Mouse (Mus musculus): ENCODE measurements at regions not wholly inside any gene's neighbourhood (a gene's known extent, or its start where the extent isn't known, plus 50 kb on each side); places are given as distances from the start of the nearest gene placed in this dataset. TPM values are rescaled to one million over a fixed set of nuclear protein-coding genes. Genes with fewer than 3 reads are reported as not detected.

DNA sequence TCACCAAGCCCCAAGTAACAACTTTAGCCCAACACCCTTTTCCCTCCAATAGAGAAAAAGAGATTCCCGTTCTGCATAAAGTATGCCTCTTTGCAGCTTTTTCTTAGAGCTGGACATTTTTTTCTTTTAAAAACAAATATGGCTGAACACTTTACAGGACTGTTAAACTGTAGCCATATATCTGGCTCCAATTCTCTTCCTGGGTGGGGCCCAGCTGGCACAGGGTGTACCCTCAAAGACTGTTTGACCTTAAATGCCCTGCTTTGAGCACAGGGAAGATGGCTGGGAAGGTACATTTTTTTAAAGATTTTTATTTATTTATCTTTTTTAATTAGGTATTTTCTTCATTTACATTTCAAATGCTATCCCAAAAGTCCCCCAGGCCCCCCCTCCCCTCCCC lies 55.7 kb upstream of the Klf3 start:
- Histone ChIP-seq H3K9ac (replicated peaks) (no peak overlapping the region), H3K4me1 (replicated peaks) (no peaks in the 10 kb centered on the region), H3K4me3 (replicated peaks) (no peak overlapping the region), H3K27ac (no peak overlapping the region), H3K4me2 (no peak overlapping the region), H3K36me3 (no peaks in the 10 kb centered on the region), H3K27me3 (no peaks in the 10 kb centered on the region), H3K9me3 (no peaks in the 10 kb centered on the region)
- ATAC-seq (ENCODE audit: insufficient number of reproducible peaks, insufficient read depth, low FRiP score, low TSS enrichment, low read depth) = no peak
- WGBS = 65% methylated on average over 1 of the region's 1 CpGs

- Histone ChIP-seq H3K4me1 (replicated peaks) (no peaks in the 10 kb centered on the region), H3K4me2 (no peak overlapping the region), H3K4me3 (replicated peaks) (no peak overlapping the region), H3K27ac (no peak overlapping the region), H3K27me3 (no peaks in the 10 kb centered on the region), H3K9me3 (no peaks in the 10 kb centered on the region), H3K36me3 (no peaks in the 10 kb centered on the region), H3K9ac (replicated peaks) (no peak overlapping the region)
- WGBS = 81% methylated on average over 14 of the region's 14 CpGs
- ATAC-seq (ENCODE audit: insufficient number of reproducible peaks, insufficient read depth, low FRiP score, low TSS enrichment, low read depth) = no peak
Observed at GRCm38 (mm10) chr5:64749415-64750166, 53.6 kb upstream of the Klf3 start.

DNA sequence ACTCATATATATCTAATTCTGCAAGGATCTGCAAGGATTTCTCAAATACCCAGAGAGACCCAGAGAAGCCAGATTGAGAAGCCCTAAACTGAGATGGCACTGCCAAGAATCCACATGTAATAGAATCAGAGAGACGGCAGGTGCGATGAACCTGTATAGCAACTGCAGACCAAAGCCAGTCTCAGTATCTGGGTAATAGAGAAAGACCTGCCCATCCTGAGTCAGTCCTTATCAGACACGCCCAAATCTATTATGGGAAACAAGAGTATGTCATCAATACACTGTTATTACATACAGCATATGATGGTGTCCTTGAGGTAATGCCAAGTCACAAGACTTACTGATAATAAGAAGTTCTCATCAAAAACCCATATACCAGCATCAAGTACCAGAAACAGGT lies 52.8 kb upstream of the Klf3 start:
- no peaks in the 10 kb centered on the region for H3K9me3 ChIP-seq
- no peak overlapping the region for H3K9ac ChIP-seq (replicated peaks)
- H3K4me2 ChIP-seq = no peak overlapping the region
- WGBS = 99% methylated on average over 3 of the region's 3 CpGs
- no peaks in the 10 kb centered on the region for H3K27me3 ChIP-seq
- no peak for ATAC-seq (ENCODE audit: insufficient number of reproducible peaks, insufficient read depth, low FRiP score, low TSS enrichment, low read depth)
- no peaks in the 10 kb centered on the region for H3K4me1 ChIP-seq (replicated peaks)
- no peaks in the 10 kb centered on the region for H3K36me3 ChIP-seq
- no peak overlapping the region for H3K4me3 ChIP-seq (replicated peaks)
- H3K27ac ChIP-seq = no peak overlapping the region

DNA sequence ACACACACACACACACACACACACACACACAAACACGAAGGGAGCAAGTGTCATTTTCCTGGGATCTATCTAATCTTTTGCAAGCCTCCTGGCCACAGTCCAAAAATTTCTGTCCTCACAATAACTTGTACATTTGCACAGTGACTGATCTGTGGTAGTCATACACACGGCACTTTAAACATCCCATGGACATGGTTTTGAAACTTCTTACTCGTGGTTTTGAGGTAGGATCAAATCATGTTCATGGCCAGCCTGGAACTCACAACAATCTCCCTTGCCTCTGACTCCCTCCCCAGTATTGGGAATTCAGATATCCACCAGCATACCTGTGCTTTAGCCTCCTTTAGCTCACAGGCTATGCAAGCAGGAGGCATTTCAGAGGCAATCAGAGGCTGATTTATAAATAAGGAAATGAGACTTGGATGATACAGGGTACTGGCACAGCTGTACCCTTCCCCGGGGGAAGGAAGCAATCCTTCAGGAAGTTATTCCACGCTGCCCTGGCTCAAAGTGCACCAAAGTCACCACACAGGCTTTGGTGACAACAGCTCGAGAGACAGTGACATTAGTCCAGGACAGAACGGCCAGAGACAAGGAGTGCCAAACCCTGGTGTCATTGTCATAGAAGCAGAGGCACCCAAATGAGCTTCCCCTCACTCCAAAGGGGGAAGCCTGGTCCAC lies 52.1 kb upstream of the Klf3 start:
- Histone ChIP-seq H3K4me1 (replicated peaks) (no peaks in the 10 kb centered on the region), H3K9me3 (no peaks in the 10 kb centered on the region), H3K4me3 (replicated peaks) (no peak overlapping the region), H3K4me2 (no peak overlapping the region), H3K9ac (replicated peaks) (no peak overlapping the region), H3K27ac (no peak overlapping the region), H3K36me3 (no peaks in the 10 kb centered on the region), H3K27me3 (no peaks in the 10 kb centered on the region)
- 73% methylated on average over 7 of the region's 7 CpGs for WGBS
- no peak for ATAC-seq (ENCODE audit: insufficient number of reproducible peaks, insufficient read depth, low FRiP score, low TSS enrichment, low read depth)

GRCm38 (mm10) chr5:64753142-64753750 lies 49.9 kb upstream of the Klf3 start:
- H3K36me3 ChIP-seq = no peaks in the 10 kb centered on the region
- H3K9ac ChIP-seq (replicated peaks) = no peak overlapping the region
- H3K4me3 ChIP-seq (replicated peaks) = no peak overlapping the region
- no peak overlapping the region for H3K4me2 ChIP-seq
- 75% methylated on average over 7 of the region's 7 CpGs for WGBS
- H3K27me3 ChIP-seq = no peaks in the 10 kb centered on the region
- H3K4me1 ChIP-seq (replicated peaks) = no peaks in the 10 kb centered on the region
- H3K9me3 ChIP-seq = no peaks in the 10 kb centered on the region
- no peak for ATAC-seq (ENCODE audit: insufficient number of reproducible peaks, insufficient read depth, low FRiP score, low TSS enrichment, low read depth)
- H3K27ac ChIP-seq = no peak overlapping the region

Small RNA genes in the stretch of these regions (microRNA-seq; reads per million reads assigned to microRNA genes)
- not detected for gene Gm25306

Measured in limb, embryonic 12.5 days (tissue).